ENCODE assay signal across 20 mouse cellular contexts in genomic region chr1:90968649-90969048, GRCm38 (mm10). TPM values are rescaled to one million over a fixed set of nuclear protein-coding genes. Genes with fewer than 3 reads are reported as not detected.
DNase-seq lines count a peak whose midpoint lies in the region; ATAC-seq lines count a peak whose summit lies in the region.
"Had no signal": no experiment of that assay in that cellular context is flagged by ENCODE, and none has a peak within 500 bp of the region (broad histone marks: within the 10 kb centered on the region; RNA-seq: fewer than 3 reads in every experiment).

No protein-coding gene starts in this region.

- no peaks in the 10 kb centered on the region for H3K9me3 ChIP-seq in heart, embryonic 13.5 days
- H3K9me3 ChIP-seq in lung, embryonic 16.5 days (ENCODE audit: control insufficient read depth, low read length) = no peaks in the 10 kb centered on the region
- no peaks in the 10 kb centered on the region for H3K9me3 ChIP-seq in limb, embryonic 13.5 days
- no peaks in the 10 kb centered on the region for H3K9me3 ChIP-seq in stomach, embryonic 14.5 days (ENCODE audit: control insufficient read depth, low read depth, low read length)
- H3K9me3 ChIP-seq in forebrain, embryonic 16.5 days (ENCODE audit: control insufficient read depth, low read length) = no peaks in the 10 kb centered on the region
- H3K9me3 ChIP-seq: embryonic facial prominence, embryonic 10.5 days; neural tube, embryonic 12.5 days had no signal

- peaks cover 54% of the 10 kb centered on the region for H3K4me1 ChIP-seq in heart, embryonic 13.5 days
- peaks cover 23% of the 10 kb centered on the region for H3K4me1 ChIP-seq in lung, embryonic 16.5 days (replicated peaks; ENCODE audit: control insufficient read depth, insufficient read depth, low read length)
- peaks cover 21% of the 10 kb centered on the region for H3K4me1 ChIP-seq in limb, embryonic 13.5 days
- peaks cover 14% of the 10 kb centered on the region; the same call in 1 of the 2 replicates for H3K4me1 ChIP-seq in stomach, embryonic 14.5 days (ENCODE audit: control insufficient read depth, insufficient read depth, low read length)
- H3K4me1 ChIP-seq in forebrain, embryonic 16.5 days (replicated peaks; ENCODE audit: control insufficient read depth, insufficient read depth, low read length) = peaks cover 19% of the 10 kb centered on the region

- ATAC-seq in heart, embryonic 13.5 days (ENCODE audit: extremely low read depth, insufficient number of reproducible peaks, low FRiP score, low TSS enrichment) = no peak
- no peak for ATAC-seq in lung, embryonic 16.5 days (ENCODE audit: low read depth)
- no peak for ATAC-seq in limb, embryonic 13.5 days (ENCODE audit: low FRiP score, low read depth)
- no peak for ATAC-seq in stomach, embryonic 14.5 days (ENCODE audit: insufficient number of reproducible peaks, insufficient read depth, low FRiP score, low read depth)
- ATAC-seq in forebrain, embryonic 16.5 days = no peak

- no peak for DNase-seq in heart, postnatal 25 days (ENCODE audit: low spot score)
- DNase-seq in lung, postnatal 10 days = no peak
- DNase-seq in adipocyte (ENCODE audit: low spot score) = no peak
- DNase-seq: adrenal gland, postnatal 14 days; B cell, adult 2 months; cerebellum, postnatal 10 days; heart, adult 18-20 months had no signal

- WGBS in heart, embryonic 13.5 days = 69% methylated on average over 4 of the region's 4 CpGs
- WGBS in lung, embryonic 16.5 days = 54% methylated on average over 4 of the region's 4 CpGs
- 87% methylated on average over 4 of the region's 4 CpGs for WGBS in limb, embryonic 13.5 days
- 77% methylated on average over 4 of the region's 4 CpGs for WGBS in stomach, embryonic 14.5 days
- WGBS in forebrain, embryonic 16.5 days = 73% methylated on average over 4 of the region's 4 CpGs

- intact Hi-C loops in heart, postnatal 25 days (cut with DNase I) = no loop called here

- H3K4me3 ChIP-seq in heart, embryonic 13.5 days = no peak overlapping the region
- no peak overlapping the region for H3K4me3 ChIP-seq in lung, embryonic 16.5 days (ENCODE audit: low read length)
- no peak overlapping the region for H3K4me3 ChIP-seq in limb, embryonic 13.5 days
- H3K4me3 ChIP-seq in stomach, embryonic 14.5 days (ENCODE audit: low read depth, low read length) = no peak overlapping the region
- no peak overlapping the region for H3K4me3 ChIP-seq in forebrain, embryonic 16.5 days (replicated peaks; ENCODE audit: low read length)
- H3K4me3 ChIP-seq: embryonic facial prominence, embryonic 10.5 days; neural tube, embryonic 12.5 days had no signal

- H3K27me3 ChIP-seq in heart, embryonic 13.5 days (replicated peaks) = 0 out of 2 replicates have a peak, but pooled peaks cover 15% of the 10 kb centered on the region
- H3K27me3 ChIP-seq in lung, embryonic 16.5 days (ENCODE audit: control insufficient read depth, insufficient read depth, low read depth, low read length) = no peaks in the 10 kb centered on the region
- H3K27me3 ChIP-seq in limb, embryonic 13.5 days = 0 out of 2 replicates have a peak, but pooled peaks cover 7% of the 10 kb centered on the region
- H3K27me3 ChIP-seq in stomach, embryonic 14.5 days (ENCODE audit: control insufficient read depth, insufficient read depth, low read length) = no peaks in the 10 kb centered on the region
- H3K27me3 ChIP-seq in forebrain, embryonic 16.5 days (replicated peaks; ENCODE audit: control insufficient read depth, insufficient read depth, low read length) = no peaks in the 10 kb centered on the region
- H3K27me3 ChIP-seq: neural tube, embryonic 12.5 days had no signal

- 0 out of 2 replicates have a peak overlapping the region, but pooled peaks have one; percentile 1 for H3K4me2 ChIP-seq in heart, embryonic 13.5 days
- H3K4me2 ChIP-seq in lung, embryonic 16.5 days (ENCODE audit: low read depth, low read length) = peak overlapping the region; percentile 38; the same call in 1 of the 2 replicates
- peak overlapping the region; percentile 31; the same call in 1 of the 2 replicates for H3K4me2 ChIP-seq in limb, embryonic 13.5 days (replicated peaks)
- peak overlapping the region; percentile 22; the same call in 1 of the 2 replicates for H3K4me2 ChIP-seq in stomach, embryonic 14.5 days (replicated peaks; ENCODE audit: low read depth, low read length)
- no peak overlapping the region for H3K4me2 ChIP-seq in forebrain, embryonic 16.5 days (ENCODE audit: low read length)
- H3K4me2 ChIP-seq: neural tube, embryonic 12.5 days had no signal

- peak overlapping the region; percentile 33; the same call in 1 of the 2 replicates for H3K9ac ChIP-seq in heart, embryonic 13.5 days
- no peak overlapping the region for H3K9ac ChIP-seq in lung, embryonic 16.5 days (ENCODE audit: low read length)
- H3K9ac ChIP-seq in limb, embryonic 13.5 days = no peak overlapping the region
- no peak overlapping the region for H3K9ac ChIP-seq in stomach, embryonic 14.5 days (replicated peaks; ENCODE audit: low read depth, low read length)
- no peak overlapping the region for H3K9ac ChIP-seq in forebrain, embryonic 16.5 days (replicated peaks; ENCODE audit: low read depth, low read length)
- H3K9ac ChIP-seq: neural tube, embryonic 12.5 days had no signal

- no peak overlapping the region for H3K27ac ChIP-seq in heart, embryonic 13.5 days (replicated peaks)
- peak overlapping the region; percentile 88 for H3K27ac ChIP-seq in lung, embryonic 16.5 days (ENCODE audit: low read length)
- H3K27ac ChIP-seq in limb, embryonic 13.5 days = no peak overlapping the region
- H3K27ac ChIP-seq in stomach, embryonic 14.5 days (ENCODE audit: low read length) = no peak overlapping the region
- H3K27ac ChIP-seq in forebrain, embryonic 16.5 days (ENCODE audit: low read length) = no peak overlapping the region
- H3K27ac ChIP-seq: neural tube, embryonic 12.5 days had no signal

- no peaks in the 10 kb centered on the region for H3K36me3 ChIP-seq in heart, embryonic 13.5 days
- no peaks in the 10 kb centered on the region for H3K36me3 ChIP-seq in lung, embryonic 16.5 days (ENCODE audit: control insufficient read depth, insufficient read depth, low read length)
- H3K36me3 ChIP-seq in limb, embryonic 13.5 days = no peaks in the 10 kb centered on the region
- H3K36me3 ChIP-seq in stomach, embryonic 14.5 days (ENCODE audit: control insufficient read depth, insufficient read depth, low read length) = no peaks in the 10 kb centered on the region
- no peaks in the 10 kb centered on the region for H3K36me3 ChIP-seq in forebrain, embryonic 16.5 days (ENCODE audit: control insufficient read depth, insufficient read depth)
- H3K36me3 ChIP-seq: embryonic facial prominence, embryonic 10.5 days; neural tube, embryonic 12.5 days had no signal

RNA-seq across cellular contexts. Expression of gene Rab17, which starts 0.8 kb away (rescaled TPM):
- polyA plus RNA-seq in heart, embryonic 13.5 days (2015; fragmentation: Nextera tagmentation; extraction: Ambion mirVana) = 0.57 and 1.5 TPM in 2 replicates
- 1 to 10 TPM; 2.1 to 3.2 TPM for total RNA-seq in heart, postnatal 25 days (2021)
- 3.1 and 3.8 TPM in 2 replicates for polyA plus RNA-seq in lung, embryonic 16.5 days (2015; fragmentation: Nextera tagmentation; extraction: Ambion mirVana)
- polyA plus RNA-seq in limb, embryonic 13.5 days (2015; fragmentation: Nextera tagmentation; extraction: Ambion mirVana) = 0.69 and 1.0 TPM in 2 replicates
- polyA plus RNA-seq in stomach, embryonic 14.5 days (2014; fragmentation: Nextera tagmentation; extraction: Ambion mirVana) = 5.4 and 5.6 TPM in 2 replicates
- polyA plus RNA-seq in forebrain, embryonic 16.5 days (2015; fragmentation: Nextera tagmentation; extraction: Ambion mirVana) = 0.27 and 0.43 TPM in 2 replicates
- total RNA-seq: left cerebral cortex, postnatal 36 days; midbrain, postnatal 0 days had no signal
- polyA plus RNA-seq: hindbrain, embryonic 11.5 days; neural tube, embryonic 12.5 days had no signal

RNA-seq across cellular contexts. Expression of gene Prlh, which starts 15.7 kb away (rescaled TPM):
- not detected in 2 replicates for polyA plus RNA-seq in heart, embryonic 13.5 days (2015; fragmentation: Nextera tagmentation; extraction: Ambion mirVana)
- not detected for total RNA-seq in heart, postnatal 25 days (2021)
- polyA plus RNA-seq in lung, embryonic 16.5 days (2015; fragmentation: Nextera tagmentation; extraction: Ambion mirVana) = not detected in 2 replicates
- polyA plus RNA-seq in limb, embryonic 13.5 days (2015; fragmentation: Nextera tagmentation; extraction: Ambion mirVana) = not detected in 2 replicates
- polyA plus RNA-seq in stomach, embryonic 14.5 days (2014; fragmentation: Nextera tagmentation; extraction: Ambion mirVana) = not detected in 2 replicates
- not detected in 2 replicates for polyA plus RNA-seq in forebrain, embryonic 16.5 days (2015; fragmentation: Nextera tagmentation; extraction: Ambion mirVana)
- total RNA-seq: adrenal gland, postnatal 14 days; ES-E14; heart, adult 18-20 months; left cerebral cortex, postnatal 36 days; midbrain, postnatal 0 days had no signal
- polyA plus RNA-seq: embryonic facial prominence, embryonic 10.5 days; hindbrain, embryonic 11.5 days; kidney, embryonic 14.5 days; midbrain, postnatal 0 days; neural tube, embryonic 12.5 days; testis, adult 2 months had no signal

RNA-seq across cellular contexts. Expression of gene Lrrfip1, which starts 29.9 kb away (rescaled TPM):
- 122 and 137 TPM in 2 replicates for polyA plus RNA-seq in heart, embryonic 13.5 days (2015; fragmentation: Nextera tagmentation; extraction: Ambion mirVana)
- total RNA-seq in heart, postnatal 25 days (2021) = 10 to 100 TPM; 81.3 to 98.0 TPM
- 70.5 and 78.6 TPM in 2 replicates for polyA plus RNA-seq in lung, embryonic 16.5 days (2015; fragmentation: Nextera tagmentation; extraction: Ambion mirVana)
- 35.7 and 37.1 TPM in 2 replicates for polyA plus RNA-seq in limb, embryonic 13.5 days (2015; fragmentation: Nextera tagmentation; extraction: Ambion mirVana)
- 54.3 and 60.7 TPM in 2 replicates for polyA plus RNA-seq in stomach, embryonic 14.5 days (2014; fragmentation: Nextera tagmentation; extraction: Ambion mirVana)
- polyA plus RNA-seq in forebrain, embryonic 16.5 days (2015; fragmentation: Nextera tagmentation; extraction: Ambion mirVana) = 45.3 and 48.5 TPM in 2 replicates

RNA-seq across cellular contexts. Expression of gene Mlph, which starts 53.8 kb away (rescaled TPM):
- polyA plus RNA-seq in heart, embryonic 13.5 days (2015; fragmentation: Nextera tagmentation; extraction: Ambion mirVana) = 0.04 and 0.40 TPM in 2 replicates
- under 1 TPM; 0.87 to 0.99 TPM for total RNA-seq in heart, postnatal 25 days (2021)
- 1.5 and 2.0 TPM in 2 replicates for polyA plus RNA-seq in lung, embryonic 16.5 days (2015; fragmentation: Nextera tagmentation; extraction: Ambion mirVana)
- polyA plus RNA-seq in limb, embryonic 13.5 days (2015; fragmentation: Nextera tagmentation; extraction: Ambion mirVana) = 0.37 and 0.87 TPM in 2 replicates
- polyA plus RNA-seq in stomach, embryonic 14.5 days (2014; fragmentation: Nextera tagmentation; extraction: Ambion mirVana) = 0.29 and 1.3 TPM in 2 replicates
- 0.19 and 0.58 TPM in 2 replicates for polyA plus RNA-seq in forebrain, embryonic 16.5 days (2015; fragmentation: Nextera tagmentation; extraction: Ambion mirVana)
- polyA plus RNA-seq: hindbrain, embryonic 11.5 days had no signal
